Mouse (Mus musculus) heart, adult 8-10 months (tissue): ENCODE measurements around the gene Ifi204. TPM values are rescaled to one million over a fixed set of nuclear protein-coding genes. Genes with fewer than 3 reads are reported as not detected.
"Not testable (repeated sequence)": the region's sequence is repeated elsewhere in the genome, so short reads cannot be mapped to it uniquely, and the experiment has no call there.

Source experiments
- DNase-seq: peaks from one replicate; pipeline ENCODE4 v3.0.0; 2022; ENCODE audit warnings: low spot score
- total RNA-seq, 4 experiments: library from RNA; stranded (reverse); gene quantifications; 2 replicates each; pipeline ENCODE4 v1.2.4; 2022

Ifi204 gene
- 1 to 10 TPM; 1.5 to 2.4 (median 1.9) TPM for total RNA-seq

DNA sequence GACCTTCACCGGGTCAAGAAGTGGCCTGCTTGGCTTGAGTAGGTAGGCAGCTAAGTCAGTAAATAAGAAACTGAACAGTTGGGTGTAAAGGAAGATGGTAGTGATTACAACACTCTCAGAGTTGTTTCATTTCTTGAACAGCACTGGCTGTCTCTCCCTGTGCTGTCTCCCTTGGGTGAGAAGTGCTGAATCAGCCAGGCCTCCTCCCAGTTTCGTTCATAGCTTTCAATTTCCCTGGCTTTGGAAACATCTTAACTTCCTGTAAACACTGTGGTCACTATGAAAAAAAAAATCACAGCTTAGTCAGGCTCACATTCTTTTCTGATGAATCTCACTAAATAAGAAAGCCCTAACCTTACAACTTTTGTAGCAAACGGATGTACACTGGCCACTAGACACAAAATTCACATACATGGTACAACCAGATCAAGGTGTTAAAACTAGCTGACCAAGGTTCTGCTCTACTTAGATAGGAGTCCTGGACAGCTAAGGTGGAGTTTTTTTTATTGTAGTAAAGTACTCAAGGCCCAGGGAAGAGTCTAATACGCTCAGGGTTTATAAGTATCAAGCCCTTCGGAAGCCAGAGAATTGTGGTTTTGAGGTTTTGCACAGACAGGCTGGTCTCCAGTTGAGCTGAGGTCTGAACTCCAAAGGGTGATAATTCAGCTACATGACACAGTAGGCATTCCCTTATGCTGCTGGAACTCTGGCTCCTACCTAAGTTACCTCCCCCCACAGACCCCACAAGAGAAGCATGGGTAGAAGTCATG lies at the start of gene Ifi204:
Gene Ifi204, minus strand, starts transcription at position 96 of the 770 bp plus-strand sequence.
- DNase-seq, result peak; percentile 83

- DNase-seq, result not testable (repeated sequence)
Observed at GRCm38 (mm10) chr1:173809294-173809693, 42.6 kb upstream of the Ifi204 start.

- DNase-seq, result peak; percentile 68
Observed at GRCm38 (mm10) chr1:173802689-173803281, 36.0 kb upstream of the Ifi204 start.

GRCm38 (mm10) chr1:173802207-173802606 lies 35.5 kb upstream of the Ifi204 start:
- not testable (repeated sequence) for DNase-seq

GRCm38 (mm10) chr1:173801791-173802190 lies 35.0 kb upstream of the Ifi204 start:
- not testable (repeated sequence) for DNase-seq

DNA sequence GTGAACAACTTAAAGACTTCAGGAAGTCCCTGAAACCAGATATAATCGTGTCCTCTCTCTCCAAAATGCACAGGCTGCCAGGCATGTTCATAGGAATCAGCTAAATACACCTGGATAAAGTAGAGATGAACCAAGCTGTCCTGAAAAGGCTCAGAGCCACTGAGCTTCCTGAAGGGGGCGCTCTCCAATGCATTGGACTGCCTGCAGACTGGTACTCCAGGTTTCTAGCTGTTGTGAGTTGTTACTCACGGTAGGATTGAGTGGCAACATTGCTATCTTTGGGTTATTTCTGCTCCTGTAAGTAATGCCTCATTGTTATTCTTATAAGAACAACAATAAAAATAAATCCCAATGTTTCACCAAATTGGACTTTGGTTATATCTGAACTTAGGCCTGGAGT lies 6.7 kb upstream of the Ifi204 start:
- not testable (repeated sequence) for DNase-seq

GRCm38 (mm10) chr1:173760032-173760431 lies 6.7 kb downstream of the Ifi204 start:
- not testable (repeated sequence) for DNase-seq

DNA sequence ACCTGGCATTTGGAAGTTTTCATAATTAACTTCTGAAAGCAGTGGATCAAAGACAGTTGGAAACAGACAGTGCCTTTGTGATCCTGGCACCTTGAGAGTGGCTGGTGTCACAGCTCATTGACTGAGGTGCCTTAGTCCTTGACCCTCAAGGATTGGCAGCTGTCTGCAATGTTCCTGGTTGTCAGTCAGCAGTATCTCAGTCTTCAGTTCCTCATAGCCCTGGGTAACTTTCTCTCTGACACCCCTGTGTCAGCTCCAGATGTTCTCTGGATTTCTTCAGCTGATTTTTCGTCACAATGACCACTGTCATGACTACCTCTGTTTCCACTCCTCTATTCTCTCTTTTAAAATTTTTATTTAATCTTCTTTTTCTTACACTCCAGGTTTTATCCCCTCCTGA lies 24.5 kb downstream of the Ifi204 start:
- DNase-seq, result no peak

- DNase-seq, result peak; percentile 84
Observed at GRCm38 (mm10) chr1:173741656-173742055, 25.1 kb downstream of the Ifi204 start, which contains the start of gene Ifi207. Gene Ifi207 (minus strand): TSS chr1:173741747.

GRCm38 (mm10) chr1:173740537-173740936 lies 26.2 kb downstream of the Ifi204 start:
- no peak for DNase-seq

DNA sequence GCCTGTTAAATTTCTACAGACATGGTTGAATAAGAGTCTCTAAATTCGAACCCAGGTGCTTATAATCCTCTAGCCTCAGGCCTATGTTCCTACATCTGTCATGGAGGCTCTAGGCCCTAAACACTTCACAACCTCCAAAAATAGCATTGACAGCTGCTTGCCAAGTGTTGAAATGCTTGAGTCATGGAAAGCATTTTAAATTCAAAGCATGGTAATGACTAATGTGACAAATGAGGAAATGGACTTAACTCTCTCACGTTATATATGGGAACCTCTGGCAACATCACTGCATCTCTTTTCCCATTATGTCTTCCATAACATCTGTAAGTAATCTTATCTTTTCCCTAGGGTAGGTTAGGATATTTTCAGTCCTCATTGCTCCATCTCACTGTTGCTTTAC lies 29.8 kb downstream of the Ifi204 start:
- DNase-seq, result peak; percentile 41

DNA sequence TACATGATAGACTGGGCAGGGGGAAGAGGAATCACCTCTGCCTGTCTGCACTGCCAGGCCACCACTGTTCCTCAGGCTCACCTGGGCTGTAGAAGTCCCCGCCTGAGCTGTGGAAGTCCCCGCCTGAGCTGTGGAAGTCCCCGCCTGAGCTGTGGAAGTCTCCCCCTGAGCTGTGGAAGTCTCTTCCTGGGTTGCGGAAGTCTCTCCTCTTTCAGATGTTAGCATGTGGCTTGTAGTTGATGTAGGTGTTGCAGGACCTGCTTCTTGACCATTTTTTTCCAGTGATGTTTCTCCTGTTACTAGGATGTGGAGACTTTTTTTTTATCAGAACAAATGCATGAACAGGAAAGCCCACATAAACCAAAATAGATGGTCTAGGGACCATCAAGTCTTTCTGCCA lies 31.7 kb downstream of the Ifi204 start:
- DNase-seq, result not testable (repeated sequence)

- no peak for DNase-seq
Observed at GRCm38 (mm10) chr1:173733219-173733618, 33.5 kb downstream of the Ifi204 start.

Other genes with a start within 250 kb of the Ifi204 start
- gene Ifi214, start 231.0 kb downstream of the Ifi204 start, total RNA-seq, result not detected
- gene Ifi213, start 167.7 kb downstream of the Ifi204 start, total RNA-seq, result under 1 TPM; 0.09 to 0.16 (median 0.14) TPM
- under 1 TPM; 0.24 to 0.49 (median 0.34) TPM for gene Ifi209, start 136.0 kb downstream of the Ifi204 start, total RNA-seq
- 1 to 10 TPM in 1 of 4 experiments, under 1 TPM in 3; 0.75 to 1.2 (median 0.87) TPM for gene Ifi208, start 93.3 kb downstream of the Ifi204 start, total RNA-seq
- 1 to 10 TPM; 4.4 to 7.6 (median 5.2) TPM for gene Ifi207, start 25.2 kb downstream of the Ifi204 start, total RNA-seq
- 1 to 10 TPM; 1.3 to 2.7 (median 1.5) TPM for gene Ifi211, start 146.1 kb upstream of the Ifi204 start, total RNA-seq
- gene Mndal, start 175.5 kb upstream of the Ifi204 start, total RNA-seq, result 10 to 100 TPM in 3 of 4 experiments, 1 to 10 TPM in 1; 8.1 to 16.2 (median 12.3) TPM
- gene Ifi203, start 175.7 kb upstream of the Ifi204 start, total RNA-seq, result 10 to 100 TPM in 3 of 4 experiments, 1 to 10 TPM in 1; 8.5 to 14.2 (median 12.0) TPM
- gene Ifi202b, start 215.8 kb upstream of the Ifi204 start, total RNA-seq, result not detected